Mouse (Mus musculus) midbrain, embryonic 10.5 days (tissue): ENCODE measurements around the gene Slc25a36. TPM values are rescaled to one million over a fixed set of nuclear protein-coding genes. Genes with fewer than 3 reads are reported as not detected.

Source experiments
- polyA plus RNA-seq: library from polyadenylated mRNA; unstranded; fragments of >200 nt; fragmentation: Nextera tagmentation; extraction: Ambion mirVana; gene quantifications from 2 replicates; pipeline ENCODE4 v1.2.1, GENCODE M21; 2016

Slc25a36 gene
- polyA plus RNA-seq, 1 experiment from 2014 or later, result 61.2 TPM

Other genes starting within 250 kb of the Slc25a36 start
- gene Pxylp1, start 218.5 kb downstream of the Slc25a36 start, polyA plus RNA-seq, result 49.1 and 56.6 TPM in 2 replicates
- gene Spsb4, start 92.3 kb downstream of the Slc25a36 start, polyA plus RNA-seq, result 174 and 175 TPM in 2 replicates